Mouse (Mus musculus): ENCODE results near the gene Hcar2. TPM values are rescaled to one million over a fixed set of nuclear protein-coding genes. Genes with fewer than 3 reads are reported as not detected.

The Hcar2 gene
- total RNA-seq (2021) = under 1 TPM; 0.17 to 0.19 TPM
- long read RNA-seq, experiment 1 = 0 reads
- long read RNA-seq, experiment 2 = 0 reads

DNA sequence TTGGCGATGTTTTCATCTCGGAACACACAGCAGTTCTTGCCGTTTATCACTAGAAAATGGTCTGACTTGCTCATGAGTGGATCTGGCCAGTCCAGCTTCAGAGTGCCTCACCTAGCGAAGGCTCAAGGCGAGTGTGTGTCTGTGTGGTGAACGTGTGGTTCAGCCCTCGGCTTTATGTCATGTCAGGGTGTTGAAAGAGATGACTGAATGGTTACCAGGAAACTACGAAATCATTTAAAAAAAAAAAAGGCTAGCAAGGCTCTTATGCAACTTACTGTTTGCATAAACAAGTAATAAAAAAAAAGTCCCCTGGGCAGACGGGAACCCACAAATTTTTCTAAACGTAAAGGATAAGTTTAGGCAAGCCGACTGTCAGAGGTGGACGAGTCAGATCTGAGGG is at the start of gene Hcar2:
TSS of gene Hcar2 (minus strand) at position 135 of the 400 bp plus-strand sequence.
- intact Hi-C loops (cut with DNase I) = loop anchor here (2.0 kb wide), 1 partner anchor 23 kb away; no protein-coding TSS in a partner anchor
- no peak for DNase-seq

DNA sequence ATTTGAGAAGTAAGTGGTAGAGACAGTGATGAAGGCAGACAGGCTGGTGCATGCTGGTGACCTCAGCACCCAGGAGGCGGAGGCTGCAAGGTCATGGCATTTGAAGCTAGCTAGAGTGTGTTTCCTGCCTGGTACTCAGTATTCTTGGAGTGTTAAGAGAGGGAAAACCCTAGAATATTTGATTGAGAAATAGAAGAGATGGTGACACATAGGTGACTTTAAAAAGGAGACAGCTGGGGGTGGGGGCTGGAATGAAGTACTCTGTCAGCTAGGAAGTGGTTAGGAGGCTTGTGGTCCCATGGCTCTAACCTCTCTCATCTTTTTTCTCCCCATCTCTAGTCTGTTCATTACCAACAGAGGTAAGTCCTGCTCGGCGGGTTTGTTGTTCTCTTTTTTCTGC is 49.6 kb upstream of the Hcar2 start:
- intact Hi-C loops (cut with DNase I) = no loop called here
- no peak for DNase-seq

DNA sequence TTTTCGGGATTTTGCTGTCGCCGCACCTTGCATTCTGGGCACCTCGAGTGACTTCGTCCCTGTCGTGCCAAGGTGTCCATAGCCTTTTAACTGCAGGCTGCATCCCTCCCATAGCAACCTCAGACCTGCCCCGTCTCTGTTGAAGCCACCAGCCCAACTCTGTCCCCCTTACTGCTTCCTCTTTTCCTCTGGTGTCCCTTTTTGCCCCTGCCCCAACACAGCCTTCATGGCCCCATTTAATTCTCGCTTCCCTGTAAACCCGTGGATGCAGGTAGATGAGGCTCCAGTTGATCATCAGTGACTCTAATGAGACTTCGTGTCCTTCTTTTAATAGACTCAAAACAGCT is 42.3 kb upstream of the Hcar2 start:
- no peak for DNase-seq
- intact Hi-C loops (cut with DNase I) = loop anchor here (2.0 to 5.0 kb wide), 4 partner anchors 80 to 279 kb away; partner anchors contain the start of genes Kntc1 and Rsrc2

DNA sequence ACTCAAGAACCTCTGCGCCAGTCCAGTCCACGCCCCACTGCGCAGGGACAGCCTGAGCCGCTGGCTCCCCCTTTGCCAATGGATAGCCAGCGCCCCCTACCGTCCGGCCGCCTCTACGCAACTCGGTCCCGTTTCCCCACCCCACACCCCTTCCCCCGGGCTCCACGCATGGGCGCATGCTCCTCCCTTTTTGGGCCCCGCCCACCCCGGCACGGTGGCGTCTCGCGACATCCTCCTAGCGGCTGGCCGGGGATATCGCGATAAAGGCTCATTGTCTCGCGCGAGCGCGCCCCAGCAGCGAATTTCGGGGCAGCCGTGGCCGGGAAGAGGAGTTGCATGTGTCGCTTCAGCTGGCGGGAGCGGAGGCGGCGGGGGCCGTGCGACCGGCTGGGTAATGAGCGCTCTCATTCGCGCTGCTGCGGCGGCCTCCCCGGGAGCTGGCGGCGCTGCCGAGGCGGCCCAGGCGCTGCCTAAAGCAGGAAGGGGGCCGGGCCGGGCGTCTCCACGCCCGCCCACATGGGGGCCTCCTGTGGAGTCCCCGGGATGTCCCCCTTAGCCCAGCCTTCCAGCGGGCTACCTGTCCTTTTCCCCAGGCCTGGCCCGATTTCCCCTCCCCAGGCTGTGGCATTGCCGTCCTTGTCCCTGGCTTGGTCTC is 41.8 kb upstream of the Hcar2 start, which contains the start of gene Denr:
TSS of gene Denr (plus strand) at position 200 of the 655 bp plus-strand sequence.
- peak; percentile 100 for DNase-seq
- intact Hi-C loops (cut with DNase I) = loop anchor here (2.0 to 5.0 kb wide), 4 partner anchors 80 to 278 kb away; partner anchors contain the start of genes Kntc1 and Rsrc2

DNA sequence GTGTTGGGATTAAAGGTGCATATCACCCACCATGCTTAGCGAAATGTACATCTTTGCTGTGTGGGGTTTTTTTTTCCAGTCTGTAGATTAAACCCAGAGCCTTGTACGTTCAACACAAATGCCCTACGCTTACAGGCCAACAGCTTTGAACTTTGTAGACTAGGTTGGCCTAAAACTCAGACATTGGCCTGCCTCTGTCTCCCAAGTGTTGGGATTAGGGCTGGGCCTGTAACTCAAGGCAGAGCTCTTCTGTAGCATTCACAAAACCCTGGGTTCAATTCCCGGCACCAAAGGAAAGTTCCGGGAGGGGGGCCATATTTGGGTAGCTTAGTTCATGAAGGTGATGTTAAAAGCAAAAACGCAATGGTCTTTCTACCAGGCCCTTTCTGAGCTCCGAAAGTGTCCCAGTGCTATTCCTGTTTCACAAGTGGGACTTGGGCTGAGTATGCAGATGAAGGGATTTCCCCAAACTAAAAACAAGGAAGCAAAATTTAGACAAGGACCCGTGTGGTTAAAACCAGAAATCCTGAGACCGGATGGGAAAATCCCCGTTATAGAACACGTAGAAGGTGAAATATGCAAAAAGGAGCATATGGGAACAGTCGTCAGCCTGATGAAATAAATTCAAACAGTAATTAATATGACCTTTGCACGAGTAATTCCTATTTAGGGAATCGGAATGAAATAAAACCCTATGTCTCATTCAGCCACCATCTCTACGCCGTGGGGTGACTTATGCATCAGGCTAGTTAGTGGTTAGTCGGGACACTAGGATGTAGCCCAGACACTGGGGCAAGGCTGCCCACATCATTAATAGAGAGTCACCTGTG is 41.1 kb upstream of the Hcar2 start:
- no peak for DNase-seq
- intact Hi-C loops (cut with DNase I) = loop anchor here (2.0 to 5.0 kb wide), 4 partner anchors 79 to 278 kb away; partner anchors contain the start of genes Kntc1 and Rsrc2

DNA sequence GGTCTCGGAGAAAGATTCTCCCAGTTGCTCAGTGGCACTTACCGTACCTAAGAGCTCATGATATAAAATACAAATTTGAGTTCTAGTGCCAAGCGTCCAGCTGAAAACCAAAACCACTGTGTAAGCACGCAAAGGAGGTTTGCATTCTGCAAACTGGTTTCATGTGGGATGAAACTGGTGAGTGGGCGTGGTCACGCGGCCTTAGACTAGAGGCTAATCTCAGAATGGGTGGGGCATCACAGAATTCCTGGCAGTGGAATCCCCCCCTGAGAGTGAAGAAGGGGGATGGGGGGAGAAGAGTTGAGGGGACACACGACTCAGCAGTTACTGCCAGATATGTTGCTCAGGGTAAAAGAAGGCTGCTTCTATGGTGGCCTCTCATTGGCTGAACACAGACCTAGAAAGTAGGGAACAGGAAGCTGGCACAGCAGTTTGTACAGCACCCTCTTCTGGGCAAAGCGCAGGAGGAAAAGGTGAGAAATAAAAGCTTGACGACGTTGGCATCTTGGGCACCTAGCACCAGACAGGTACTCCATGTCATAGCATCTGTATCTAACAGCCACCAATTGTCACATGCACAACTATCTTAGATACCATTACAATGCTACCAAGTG is 38.9 kb upstream of the Hcar2 start:
- intact Hi-C loops (cut with DNase I) = no loop called here
- DNase-seq = no peak

DNA sequence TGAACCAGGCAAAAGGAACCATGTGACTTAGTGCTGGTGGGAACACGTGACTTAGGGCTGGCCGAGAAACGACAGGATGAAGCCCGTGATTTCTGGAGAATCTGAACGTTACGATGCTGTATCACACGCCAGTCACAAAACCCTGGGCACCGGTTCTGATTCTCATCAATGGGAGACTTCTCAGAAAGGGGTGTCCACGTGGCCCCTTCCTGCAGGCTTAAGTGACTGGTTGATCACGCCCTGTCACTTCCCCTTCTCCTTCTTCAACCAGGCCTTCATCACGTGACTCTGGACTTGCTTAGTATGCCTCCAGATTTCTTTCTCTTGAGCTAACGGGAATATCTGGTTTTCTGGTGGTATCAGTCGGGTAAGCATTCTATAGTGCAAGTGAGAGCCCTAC is 32.1 kb upstream of the Hcar2 start:
- intact Hi-C loops (cut with DNase I) = no loop called here

DNA sequence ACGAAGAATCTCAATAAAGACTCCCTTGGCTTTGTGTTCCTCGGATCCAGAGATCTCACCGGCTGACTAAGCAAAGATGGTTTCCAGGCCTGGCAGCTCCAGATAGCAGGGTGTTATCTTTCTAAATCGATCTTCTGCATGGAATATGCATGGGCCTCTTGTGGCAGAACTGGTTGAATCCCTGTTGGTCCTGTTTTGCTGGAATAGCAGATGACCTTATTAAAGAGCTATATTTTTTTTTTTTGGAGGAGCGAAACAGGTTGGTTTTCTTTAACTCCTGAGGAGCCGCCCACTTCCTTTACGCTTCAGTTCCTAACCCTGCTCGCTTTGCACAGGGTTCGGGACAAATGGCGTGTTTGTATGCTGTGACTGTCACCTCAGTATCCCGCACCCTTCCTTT is 31.1 kb upstream of the Hcar2 start:
- DNase-seq = no peak

More for the DNA sequence above, 32.1 kb upstream of the Hcar2 start:
- DNase-seq = no peak

DNA sequence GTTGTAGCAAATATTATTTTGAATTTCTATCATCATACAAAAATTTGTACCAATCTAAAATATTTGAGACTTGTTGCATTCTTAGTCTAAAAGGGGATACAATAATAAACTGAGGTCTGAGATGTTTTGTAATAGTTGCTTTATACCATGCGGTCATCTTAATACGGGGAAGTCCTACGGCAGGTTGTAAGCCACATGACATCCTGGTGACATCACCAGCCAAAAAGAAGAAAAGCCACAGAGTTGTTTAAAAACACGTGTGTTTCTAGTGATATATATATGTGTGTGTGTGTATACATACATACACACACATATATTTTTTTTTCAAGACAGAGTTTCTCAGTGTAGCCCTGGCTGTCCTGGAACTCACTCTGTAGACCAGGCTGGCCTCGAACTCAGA is 28.2 kb upstream of the Hcar2 start:
- intact Hi-C loops (cut with DNase I) = no loop called here
- DNase-seq = no peak

More for the DNA sequence above, 31.1 kb upstream of the Hcar2 start:
- intact Hi-C loops (cut with DNase I) = no loop called here

DNA sequence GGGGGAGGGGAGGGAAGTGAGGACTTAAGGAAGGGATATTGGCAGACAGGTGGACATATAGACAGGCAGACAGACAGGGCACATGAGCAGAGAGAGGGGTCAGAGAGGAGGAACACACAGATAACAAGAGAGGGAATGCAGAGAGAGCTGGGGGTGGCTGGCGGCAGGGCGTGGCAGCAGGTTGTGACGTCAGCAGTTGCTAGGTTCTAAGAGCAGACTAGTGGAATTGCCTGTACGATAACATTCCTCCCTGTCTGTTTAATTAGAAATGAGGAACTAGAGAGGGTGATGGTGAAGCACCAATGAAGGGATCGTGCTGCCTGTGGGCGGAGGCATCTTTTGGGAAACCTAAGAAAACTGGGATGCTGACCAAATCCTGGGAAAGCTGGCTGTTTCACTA is 26.4 kb upstream of the Hcar2 start:
- DNase-seq = peak; percentile 11 to 60
- intact Hi-C loops (cut with DNase I) = no loop called here

DNA sequence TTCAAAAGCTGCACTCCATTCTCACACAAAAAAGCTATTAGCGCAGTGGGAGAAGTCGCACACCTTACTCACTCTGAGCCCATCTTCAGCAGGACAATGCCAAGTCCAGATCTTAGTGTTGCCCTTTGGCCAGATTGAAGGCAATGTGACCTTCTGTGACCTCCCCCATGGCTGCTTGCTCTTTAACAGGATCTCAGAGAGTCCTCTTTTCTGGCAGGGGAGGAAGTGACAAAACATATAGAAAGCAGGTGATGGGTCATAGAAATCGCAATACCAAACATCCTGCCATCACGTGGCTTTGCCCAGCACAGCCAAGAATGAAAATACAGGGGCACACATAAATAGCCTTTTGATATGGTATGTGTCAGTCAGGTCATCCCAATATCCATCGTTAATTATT is 25.7 kb upstream of the Hcar2 start:
- DNase-seq = no peak
- intact Hi-C loops (cut with DNase I) = no loop called here

DNA sequence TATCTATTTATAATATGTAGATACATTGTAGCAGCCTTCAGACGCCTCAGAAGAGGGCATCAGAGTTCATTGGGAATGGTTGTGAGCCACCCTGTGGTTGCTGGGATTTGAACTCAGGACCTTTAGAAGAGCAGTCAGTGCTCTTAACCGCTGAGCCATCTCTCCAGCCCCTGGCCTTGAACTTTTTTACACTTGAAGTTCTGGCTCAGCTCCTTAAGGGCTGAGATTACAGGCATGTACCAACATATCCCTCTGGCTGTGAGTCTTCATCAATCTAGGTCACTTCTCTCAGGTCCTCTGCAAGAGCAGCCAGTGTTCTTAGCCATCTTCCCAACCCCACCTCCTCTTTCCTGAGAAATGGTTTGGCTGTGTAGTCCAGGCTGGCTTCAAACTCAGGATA is 25.0 kb upstream of the Hcar2 start:
- no peak for DNase-seq

DNA sequence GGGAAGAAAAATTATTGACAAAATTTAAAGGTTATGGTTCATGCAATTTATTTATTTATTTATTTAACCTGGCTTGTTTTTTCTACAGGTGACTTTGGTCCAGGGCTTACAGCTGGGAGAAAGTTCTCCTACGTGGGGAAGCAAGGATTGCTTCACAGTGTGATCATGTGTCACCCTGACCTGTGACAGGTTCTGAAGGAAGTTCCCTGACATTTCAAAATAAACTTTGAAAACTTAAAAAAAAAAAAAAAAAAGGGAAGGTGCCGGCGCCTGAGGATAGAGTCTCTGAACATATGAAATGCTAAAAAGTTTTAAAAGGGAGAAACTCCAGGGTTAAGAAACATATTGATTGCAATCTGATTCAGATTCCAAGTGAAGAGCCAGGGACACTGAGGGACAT is 21.1 kb upstream of the Hcar2 start:
- DNase-seq = no peak
- intact Hi-C loops (cut with DNase I) = loop anchor here (5.0 kb wide), 1 partner anchor 124 kb away; no protein-coding TSS in a partner anchor

More for the DNA sequence above, 25.0 kb upstream of the Hcar2 start:
- intact Hi-C loops (cut with DNase I) = no loop called here

DNA sequence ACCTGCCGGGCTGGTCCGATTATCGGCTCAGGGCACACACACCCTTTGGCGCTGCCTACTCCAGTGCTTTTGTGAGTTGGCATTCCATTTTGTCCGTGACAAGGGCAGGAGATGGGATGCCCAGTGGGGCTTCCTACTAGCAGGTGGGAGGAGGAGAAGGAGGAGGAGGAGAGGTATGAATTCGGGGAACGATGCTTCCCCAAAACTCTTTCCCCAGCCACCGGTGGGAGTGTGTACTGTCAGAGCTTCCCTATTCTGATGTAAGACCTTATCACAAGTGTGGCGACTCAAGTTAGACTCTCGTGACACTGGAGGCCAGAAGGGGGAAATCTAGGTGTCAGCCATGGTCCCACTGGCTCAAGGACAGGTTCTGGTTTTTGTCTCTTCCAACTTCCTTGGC is 19.0 kb upstream of the Hcar2 start:
- intact Hi-C loops (cut with DNase I) = no loop called here
- no peak for DNase-seq

DNA sequence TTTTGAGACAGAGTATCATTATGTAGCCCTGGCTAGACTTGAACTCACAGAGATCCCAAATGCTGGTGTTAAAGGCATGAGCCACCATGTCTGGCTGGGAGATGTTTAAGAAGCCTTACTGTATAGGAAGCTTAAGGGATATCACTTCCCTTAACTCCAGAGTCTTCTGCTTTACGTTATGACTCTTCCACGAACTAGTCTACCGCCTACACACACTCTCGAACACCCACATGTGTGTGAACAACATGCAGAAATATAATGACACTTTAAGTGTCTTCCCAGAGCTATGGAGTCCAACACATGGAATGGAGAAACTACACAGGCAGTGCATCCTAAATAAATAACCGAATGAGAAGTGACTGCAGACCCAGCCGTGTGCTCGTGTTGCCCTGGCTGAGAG is 18.6 kb upstream of the Hcar2 start:
- no peak for DNase-seq
- intact Hi-C loops (cut with DNase I) = no loop called here

DNA sequence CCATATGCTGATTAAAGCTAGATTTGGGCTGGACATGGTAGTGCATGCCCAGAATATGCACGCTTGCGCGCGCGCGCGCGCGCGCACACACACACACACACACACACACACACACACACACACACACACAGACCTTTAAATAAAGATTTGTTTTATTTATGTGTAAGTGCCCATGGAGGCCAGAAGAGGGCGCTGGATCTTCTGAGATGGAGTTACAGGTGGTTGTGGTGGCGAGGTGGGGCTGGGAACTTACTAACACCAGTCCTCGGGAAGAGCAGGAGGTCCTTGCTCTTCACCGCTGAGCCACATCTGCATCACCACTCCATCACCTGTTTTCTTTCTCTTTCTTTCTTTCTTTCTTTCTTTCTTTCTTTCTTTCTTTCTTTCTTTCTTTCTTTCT is 15.5 kb upstream of the Hcar2 start:
- intact Hi-C loops (cut with DNase I) = no loop called here
- no peak for DNase-seq

DNA sequence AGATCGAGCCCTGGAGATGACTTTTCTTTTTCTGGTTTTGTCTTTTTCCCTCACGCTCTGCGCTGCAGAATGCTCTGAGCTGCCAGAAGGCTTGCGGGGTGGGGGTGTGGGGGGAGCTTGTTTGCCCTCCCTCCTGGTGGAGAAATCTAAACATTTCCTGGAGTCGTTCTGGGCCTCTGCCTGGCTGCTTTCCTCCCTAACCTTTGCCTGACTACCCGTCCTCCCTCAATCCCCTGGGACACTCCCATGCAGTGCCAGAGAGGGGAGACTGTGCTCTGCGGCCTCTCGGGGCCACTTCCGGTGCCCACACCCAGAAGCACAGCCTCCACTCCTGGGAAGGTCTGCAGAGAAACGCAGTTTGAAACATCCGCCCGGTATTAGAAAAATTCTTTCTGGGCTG is 14.6 kb upstream of the Hcar2 start, which contains the start of gene Hcar1:
TSS of gene Hcar1 (minus strand) at position 93 of the 400 bp plus-strand sequence.
- intact Hi-C loops (cut with DNase I) = no loop called here
- DNase-seq = peak; percentile 19 to 49

DNA sequence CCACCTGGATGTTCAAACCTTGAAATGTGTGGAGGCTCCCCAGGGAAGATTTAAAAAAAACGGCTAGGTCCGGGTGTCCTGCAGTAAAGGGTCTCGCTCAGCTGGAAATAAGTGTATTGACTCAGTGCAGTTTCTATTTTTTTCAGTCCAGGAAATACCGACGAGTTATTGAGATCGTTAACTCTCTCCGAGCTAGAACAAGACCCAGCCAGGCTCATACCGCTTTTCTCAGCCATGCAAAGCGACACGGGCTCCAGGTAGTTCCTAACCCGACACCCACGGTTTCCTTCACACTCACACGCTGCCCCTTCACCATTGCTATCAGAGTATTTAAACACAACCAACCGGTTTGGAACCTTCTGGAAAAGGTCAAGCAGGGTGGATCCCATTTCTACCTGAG is 12.8 kb upstream of the Hcar2 start:
- no peak for DNase-seq
- intact Hi-C loops (cut with DNase I) = no loop called here

DNA sequence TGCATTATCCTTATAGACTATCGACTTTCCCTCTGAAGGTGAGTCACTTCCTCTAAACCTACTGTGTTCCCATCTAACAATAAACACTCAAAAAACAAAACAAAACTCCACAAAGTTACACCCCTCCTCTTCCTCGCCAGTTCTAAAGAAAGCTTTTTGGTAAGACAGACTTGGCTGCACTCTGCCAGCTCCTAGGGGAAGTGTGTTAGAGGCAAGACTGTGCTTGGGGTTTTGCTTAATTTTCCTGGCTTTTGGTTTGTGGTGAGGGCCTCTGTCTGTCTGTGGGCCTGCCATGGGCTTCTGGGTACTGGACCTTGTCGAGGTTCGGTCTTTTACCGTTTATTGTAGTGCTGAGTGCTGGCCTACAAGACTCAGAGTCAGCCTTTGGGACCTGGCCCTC is 8.9 kb upstream of the Hcar2 start:
- no peak for DNase-seq
- intact Hi-C loops (cut with DNase I) = no loop called here

DNA sequence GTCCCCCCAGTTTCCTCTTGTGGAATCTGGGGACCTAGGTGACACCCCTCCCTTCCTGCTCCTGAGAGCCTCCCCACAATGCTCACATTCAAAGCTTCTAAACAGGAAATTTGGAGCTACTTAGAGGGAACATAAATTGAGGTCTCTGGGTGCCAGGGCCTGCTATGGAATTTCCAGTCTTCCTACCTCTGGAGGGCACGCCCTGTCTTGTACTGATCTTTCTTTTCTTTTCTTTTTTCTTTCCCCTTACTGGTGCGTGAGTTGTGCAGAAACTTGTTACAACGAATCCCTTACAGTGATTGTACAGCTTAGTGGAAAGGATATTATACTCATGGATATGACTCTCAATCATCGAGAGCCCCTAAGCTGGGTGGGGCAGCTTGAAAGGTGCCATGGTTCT is 4.3 kb upstream of the Hcar2 start:
- intact Hi-C loops (cut with DNase I) = no loop called here

DNA sequence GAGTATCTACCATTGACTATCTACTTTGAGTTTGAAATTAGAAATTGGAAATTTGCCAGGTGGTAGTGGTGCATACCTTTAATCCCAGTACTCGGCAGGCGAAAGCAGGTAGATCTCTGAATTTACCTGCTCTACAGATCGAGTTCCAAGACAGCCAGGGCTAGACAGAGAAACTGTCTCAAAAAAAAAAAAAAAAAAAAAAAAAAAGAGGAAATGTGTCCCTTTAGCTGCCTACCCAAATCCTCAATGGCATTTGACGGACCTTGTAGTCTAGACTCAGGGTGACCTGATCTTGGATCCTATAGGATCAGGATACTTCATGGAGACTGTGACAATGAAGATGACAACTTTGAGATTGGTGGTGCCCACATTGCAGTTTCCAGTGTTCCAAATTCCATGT is 1.2 kb upstream of the Hcar2 start:
- DNase-seq = no peak
- intact Hi-C loops (cut with DNase I) = no loop called here

More for the DNA sequence above, 4.3 kb upstream of the Hcar2 start:
- no peak for DNase-seq

Measured in heart, postnatal 14 days (tissue).